Mouse (Mus musculus) inflammation-experienced regulatory T-cells, adult 6 months (primary cell): ENCODE data around the gene Gm853. TPM values are rescaled to one million over a fixed set of nuclear protein-coding genes. Genes with fewer than 3 reads are reported as not detected.
A peak's percentile ranks its signal among the peaks of the same experiment; 100 is the strongest.

ENCODE experiments used
- ATAC-seq: one replicate; pipeline ENCODE4 v1.8.0; 2017
- polyA plus RNA-seq, 3 experiments: library from polyadenylated mRNA; unstranded; fragments of 100-300 nt; shearing (Covaris generic); gene quantifications; one replicate each; pipeline ENCODE4 v1.2.1; 2017

Gene Gm853
- polyA plus RNA-seq, 3 experiments from 2014 or later = not detected

GRCm38 (mm10) chr4:130213197-130213596 is 9.0 kb downstream of the Gm853 start:
- ATAC-seq = no peak

GRCm38 (mm10) chr4:130212421-130212820 is 9.8 kb downstream of the Gm853 start:
- ATAC-seq = no peak

- ATAC-seq = no peak
Measured at GRCm38 (mm10) chr4:130211870-130212269, 10.3 kb downstream of the Gm853 start.

GRCm38 (mm10) chr4:130198694-130199670 is 23.2 kb downstream of the Gm853 start:
- no peak for ATAC-seq

DNA sequence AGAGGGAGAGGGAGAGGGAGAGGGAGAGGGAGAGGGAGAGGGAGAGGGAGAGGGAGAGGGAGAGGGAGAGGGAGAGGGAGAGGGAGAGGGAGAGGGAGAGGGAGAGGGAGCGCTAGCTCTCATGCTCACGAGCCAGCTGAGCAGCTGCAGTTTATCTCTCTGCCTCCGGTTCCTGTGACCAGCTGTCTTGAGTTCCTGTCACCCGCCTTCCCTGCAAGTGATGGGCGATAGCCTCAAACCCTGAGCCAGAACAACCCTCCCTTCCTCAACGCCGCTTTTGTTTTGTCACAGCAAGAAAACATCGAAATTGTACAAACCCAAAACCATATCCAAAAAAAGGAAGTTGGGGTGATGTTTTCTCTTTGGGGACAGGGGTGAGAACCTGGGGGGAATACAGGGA is 25.7 kb downstream of the Gm853 start:
- no peak for ATAC-seq

DNA sequence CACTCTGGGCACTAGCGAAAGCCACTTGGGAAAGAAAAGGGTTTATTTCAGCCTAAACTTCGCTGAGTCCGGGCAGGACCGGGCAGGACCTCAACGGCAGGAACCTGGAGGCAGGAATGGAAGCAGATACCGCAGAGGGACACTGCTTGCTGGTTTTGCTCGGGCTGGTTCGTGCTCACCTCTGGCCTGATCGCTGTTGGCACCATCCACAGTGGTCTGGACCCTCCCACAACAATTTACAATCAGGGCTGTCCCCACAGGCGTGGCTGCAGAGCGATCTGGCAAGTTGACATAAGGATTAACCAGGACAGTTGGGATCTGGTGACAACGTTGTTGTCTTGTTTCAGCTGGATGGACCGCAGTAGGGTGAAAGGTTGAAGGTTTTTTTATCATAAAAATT is 26.3 kb downstream of the Gm853 start:
- no peak for ATAC-seq

DNA sequence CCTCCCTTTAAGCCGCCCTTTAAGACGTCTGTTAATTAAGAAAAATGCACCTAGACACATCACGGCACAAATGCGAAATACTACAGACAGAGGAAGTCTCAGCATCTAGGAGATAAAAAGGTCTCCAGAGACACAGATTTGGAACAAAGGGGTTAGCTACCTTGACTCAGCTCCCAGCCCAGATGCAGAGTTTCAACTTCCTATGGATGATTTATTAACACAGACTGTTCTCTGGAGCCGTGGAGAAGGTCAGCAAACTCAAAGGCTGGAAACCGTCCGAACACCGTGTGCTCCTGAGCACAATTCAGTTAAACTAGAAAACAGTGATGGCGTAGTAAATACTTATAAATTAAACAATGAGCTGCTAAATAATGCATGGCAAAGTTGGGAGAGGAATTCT is 29.9 kb downstream of the Gm853 start:
- no peak for ATAC-seq

GRCm38 (mm10) chr4:130189606-130190005 is 32.6 kb downstream of the Gm853 start:
- ATAC-seq = no peak

GRCm38 (mm10) chr4:130188806-130189297 is 33.3 kb downstream of the Gm853 start:
- peak; percentile 38 for ATAC-seq

GRCm38 (mm10) chr4:130186891-130187290 is 35.3 kb downstream of the Gm853 start:
- no peak for ATAC-seq

GRCm38 (mm10) chr4:130186450-130186849 is 35.8 kb downstream of the Gm853 start:
- ATAC-seq = no peak

GRCm38 (mm10) chr4:130183879-130184278 is 38.3 kb downstream of the Gm853 start:
- no peak for ATAC-seq

DNA sequence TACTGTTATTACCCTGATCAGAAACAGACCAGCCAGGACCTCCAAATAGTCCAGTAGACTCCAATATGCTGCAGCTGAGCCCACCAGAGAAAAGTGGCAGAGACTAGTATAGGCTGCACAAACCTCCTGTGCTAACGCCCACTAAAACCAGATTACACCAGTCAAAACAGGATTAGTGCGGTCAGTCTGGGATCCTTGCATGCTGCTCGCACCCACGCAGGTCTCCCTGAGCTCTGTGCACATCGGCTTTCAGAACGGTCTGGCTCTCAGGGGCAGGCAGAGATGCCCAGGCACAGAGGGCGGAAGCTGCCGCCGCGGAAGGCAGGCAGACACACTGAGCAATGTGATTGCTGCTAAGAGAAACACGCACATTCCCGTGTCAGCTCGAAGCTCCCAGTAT is 39.2 kb downstream of the Gm853 start:
- ATAC-seq = no peak

- no peak for ATAC-seq
Measured at GRCm38 (mm10) chr4:130181886-130182285, 40.3 kb downstream of the Gm853 start.

DNA sequence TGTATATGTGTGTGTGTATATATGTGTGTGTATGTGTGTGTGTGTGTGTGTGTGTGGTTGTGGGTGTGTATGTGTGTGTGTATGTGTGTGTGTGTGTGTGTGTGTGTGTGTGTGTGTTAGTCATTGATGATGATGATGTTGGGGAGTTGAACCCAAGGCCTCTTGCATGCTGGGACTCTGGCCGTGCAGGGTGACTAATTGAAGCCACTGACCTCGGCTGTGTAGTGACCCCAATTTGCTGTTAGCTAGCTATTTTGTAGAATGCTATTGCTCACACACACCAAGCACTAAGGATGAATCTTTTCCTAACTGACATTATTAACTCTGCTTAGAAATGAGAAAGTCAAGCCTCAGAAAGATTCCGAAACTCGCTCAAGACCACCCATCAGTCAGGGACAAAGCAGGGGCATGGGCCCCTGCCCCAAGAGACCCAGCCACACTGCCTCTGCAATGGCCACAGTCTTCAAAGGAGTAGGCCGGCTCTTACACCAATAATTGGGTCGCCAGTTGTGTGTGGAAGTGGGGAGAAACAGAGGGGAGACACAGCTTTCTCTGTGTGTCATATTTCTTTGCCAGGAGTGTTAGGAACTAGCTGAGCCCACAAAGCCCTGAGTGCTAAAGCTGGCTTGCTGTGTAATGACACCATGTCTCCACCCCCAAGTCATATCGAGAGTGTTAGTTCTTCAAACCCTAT is 41.1 kb downstream of the Gm853 start:
- ATAC-seq = no peak

DNA sequence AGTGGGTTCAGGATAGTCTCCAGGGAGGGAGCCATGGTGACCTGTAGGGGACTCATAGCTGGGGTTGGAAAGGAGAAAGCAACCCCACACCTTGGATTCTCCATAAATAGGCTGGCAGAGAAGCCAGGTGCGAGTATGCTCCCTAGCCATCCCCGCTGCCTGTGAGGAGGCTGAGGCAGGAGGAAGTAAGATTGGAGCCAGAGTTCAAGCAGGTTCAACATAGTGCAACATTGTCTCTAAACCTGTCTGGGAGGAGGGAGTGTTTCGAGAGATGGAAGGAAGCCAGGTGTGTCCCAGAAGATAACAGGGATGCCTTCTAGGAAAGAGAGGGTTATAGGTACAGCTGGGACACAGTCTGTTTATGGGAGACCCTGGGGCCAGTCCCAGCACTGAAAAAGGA is 42.3 kb downstream of the Gm853 start:
- no peak for ATAC-seq

DNA sequence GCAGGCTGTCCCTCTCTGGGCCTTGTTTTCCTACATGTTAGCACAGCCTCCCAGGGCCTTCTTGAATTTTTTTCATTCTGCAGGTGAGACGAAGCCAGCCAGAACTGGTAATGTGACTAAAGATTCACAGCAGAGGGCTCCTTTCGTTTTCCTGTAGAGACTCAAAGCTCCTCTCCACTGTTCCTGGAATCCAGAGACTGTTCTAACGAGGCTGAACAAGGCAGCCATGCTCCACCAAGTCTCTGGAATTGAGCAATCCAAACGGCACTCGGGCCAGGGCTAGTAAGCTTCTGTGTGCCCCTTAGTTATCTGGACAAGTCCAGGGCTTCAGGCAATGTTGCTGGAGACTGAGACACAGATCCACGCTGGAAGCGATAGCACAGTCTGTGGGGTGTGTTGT is 44.7 kb downstream of the Gm853 start:
- no peak for ATAC-seq

DNA sequence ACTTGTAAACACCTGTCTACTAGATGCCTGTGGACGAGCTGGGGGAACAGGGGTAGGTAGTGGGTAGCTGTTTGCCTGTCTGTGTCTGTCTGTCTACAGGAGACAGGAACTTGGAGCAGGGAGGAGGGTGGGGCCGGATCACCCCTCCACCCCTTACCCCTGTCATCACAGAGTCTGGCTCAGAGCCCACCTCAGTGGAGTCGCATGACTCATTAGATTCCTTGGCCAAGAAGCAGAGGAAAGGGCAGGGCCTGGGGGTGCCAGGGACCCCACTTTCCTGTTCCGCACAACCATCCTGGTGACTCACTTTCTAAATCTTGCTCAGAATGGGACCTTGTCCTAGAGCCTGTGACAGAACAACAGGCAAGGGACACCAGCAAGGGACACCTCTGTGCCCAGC is 45.1 kb downstream of the Gm853 start:
- no peak for ATAC-seq

DNA sequence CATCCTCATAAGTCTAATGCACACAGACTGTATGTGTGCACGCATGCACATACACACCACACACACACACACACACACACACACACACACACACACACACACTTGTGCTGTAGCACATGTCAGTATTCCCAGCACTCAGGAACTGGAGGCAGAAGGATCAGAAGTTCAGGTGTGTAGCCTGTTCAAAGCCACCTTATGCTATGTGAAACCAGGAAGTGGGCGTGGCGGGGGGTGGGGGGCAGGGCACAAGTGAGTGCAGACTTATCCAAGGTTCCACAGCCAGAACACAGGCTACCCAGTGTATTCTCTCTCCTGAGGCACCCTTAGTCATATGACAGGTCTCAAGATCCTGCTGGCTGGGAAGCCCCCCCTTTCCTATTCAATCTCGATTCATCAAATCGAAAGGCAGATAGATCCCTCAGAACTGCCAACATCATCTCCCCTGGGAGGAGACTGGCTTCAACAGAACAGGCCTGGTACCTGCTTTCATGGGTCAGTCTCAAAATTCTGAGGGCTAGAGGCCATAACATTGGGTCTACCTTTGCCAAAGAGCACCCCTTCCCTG is 46.0 kb downstream of the Gm853 start:
- no peak for ATAC-seq

DNA sequence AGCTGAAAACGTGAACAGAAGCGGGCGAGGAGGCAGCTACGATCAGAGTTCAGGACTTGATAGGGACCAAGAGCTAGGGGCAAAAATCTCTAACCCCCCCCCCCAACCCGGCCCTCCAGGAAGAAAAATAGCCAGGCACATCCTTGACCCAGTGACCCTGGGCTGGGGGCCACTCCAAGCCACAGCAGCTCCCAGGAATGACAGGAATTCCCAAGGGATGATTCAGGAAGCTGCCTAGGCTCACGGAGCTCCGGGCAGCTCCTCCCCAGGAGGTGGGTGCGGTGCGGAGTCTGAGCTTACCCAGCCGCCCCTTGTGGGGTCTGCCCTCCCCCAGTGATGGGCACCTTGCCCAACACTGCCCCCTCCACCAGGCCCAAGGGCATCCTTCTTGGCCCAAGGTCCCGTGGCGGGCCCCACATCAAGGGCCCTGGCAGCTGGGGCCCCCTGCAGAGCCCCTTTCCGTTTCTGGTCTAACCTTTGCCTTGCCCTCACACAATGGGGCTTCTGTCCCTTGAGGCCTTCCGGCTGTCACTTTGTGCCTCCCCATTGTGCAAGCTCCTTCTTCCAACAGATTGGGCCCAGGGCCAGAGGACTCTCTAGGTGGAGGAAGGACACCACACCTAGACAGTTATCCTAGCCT is 47.0 kb downstream of the Gm853 start, which contains the start of gene Tinagl1:
TSS of gene Tinagl1 (minus strand) at position 51 of the 640 bp plus-strand sequence.
- no peak for ATAC-seq

GRCm38 (mm10) chr4:130174335-130175031 is 47.7 kb downstream of the Gm853 start:
- ATAC-seq = no peak

DNA sequence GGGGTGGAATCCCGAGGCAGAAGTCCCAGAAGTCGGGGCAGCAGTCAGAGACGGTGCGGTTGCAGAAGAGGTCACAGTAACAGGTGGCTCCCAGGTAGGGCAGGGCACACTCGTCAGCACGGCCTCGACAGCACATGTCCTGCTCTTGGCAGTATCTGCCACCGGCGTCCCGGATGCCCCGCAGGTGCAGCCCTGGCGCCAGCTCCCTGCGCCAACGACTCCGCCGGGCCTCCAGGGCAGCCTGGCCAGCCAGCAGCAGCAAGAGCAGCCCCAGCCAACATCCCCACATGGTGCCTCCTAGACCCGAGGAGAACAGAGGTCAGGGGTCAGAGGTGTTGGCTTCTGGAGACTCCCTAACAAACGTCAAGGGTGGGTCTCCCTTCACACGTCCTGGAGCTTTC is 48.3 kb downstream of the Gm853 start:
- ATAC-seq = no peak
